In the genomic region with DNA sequence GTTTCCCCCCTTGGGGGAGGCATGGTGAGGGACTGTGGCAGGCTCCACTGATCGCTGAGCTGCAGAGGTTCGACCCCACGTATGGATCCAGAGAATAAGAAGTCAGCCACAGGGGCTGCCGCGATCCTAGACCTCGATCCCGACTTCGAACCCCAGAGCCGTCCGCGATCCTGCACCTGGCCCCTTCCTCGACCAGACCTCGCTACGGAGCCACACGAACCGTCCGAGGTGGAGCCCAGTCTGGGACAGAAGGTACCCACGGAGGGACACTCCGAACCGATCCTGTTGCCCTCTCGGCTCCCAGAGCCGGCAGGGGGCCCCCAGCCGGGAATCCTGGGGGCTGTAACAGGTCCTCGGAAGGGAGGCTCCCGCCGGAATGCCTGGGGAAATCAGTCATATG, we compare ENCODE assay signal across 8 mouse cellular contexts. TPM values are rescaled to one million over a fixed set of nuclear protein-coding genes. Genes with fewer than 3 reads are reported as not detected.
DNase-seq lines count a peak whose midpoint lies in the region; ATAC-seq and TF ChIP-seq lines count a peak whose summit lies in the region.

No protein-coding gene starts in this region.

- ATAC-seq in embryonic facial prominence, embryonic 15.5 days (ENCODE audit: insufficient number of reproducible peaks, low FRiP score, low TSS enrichment, low read depth), result 0 out of 2 replicates have a peak, but pooled peaks have one; percentile 20
- peak; percentile 45; the same call in 1 of the 2 replicates for ATAC-seq in intestine, embryonic 15.5 days
- ATAC-seq in midbrain, embryonic 12.5 days (ENCODE audit: low FRiP score, low read depth), result no peak; the same call in 1 of the 2 replicates

- TF ChIP-seq EP300 in CH12.LX (IDR thresholded peaks at IDR 0.05; ENCODE audit: low read length), result no peak

- peak overlapping the region; percentile 23 to 68 (median 56) for H3K4me3 ChIP-seq in CH12.LX (replicated peaks in 1 of 3; ENCODE audit: low read depth in 2 of 3, low read length in 2 of 3, poor library complexity in 1 of 3)
- H3K4me3 ChIP-seq in embryonic facial prominence, embryonic 15.5 days (replicated peaks), result peak overlapping the region; percentile 53
- H3K4me3 ChIP-seq in intestine, embryonic 15.5 days (replicated peaks), result peak overlapping the region; percentile 49
- peak overlapping the region; percentile 53 for H3K4me3 ChIP-seq in midbrain, embryonic 12.5 days

- H3K27me3 ChIP-seq in CH12.LX (replicated peaks), result no peaks in the 10 kb centered on the region
- H3K27me3 ChIP-seq in embryonic facial prominence, embryonic 15.5 days, result no peaks in the 10 kb centered on the region
- H3K27me3 ChIP-seq in intestine, embryonic 15.5 days (replicated peaks), result no peaks in the 10 kb centered on the region; the same call in 1 of the 2 replicates
- peaks cover 4% of the 10 kb centered on the region; the same call in 1 of the 2 replicates for H3K27me3 ChIP-seq in midbrain, embryonic 12.5 days

- peak overlapping the region; percentile 46 for H3K27ac ChIP-seq in CH12.LX (ENCODE audit: insufficient read depth, low read depth)
- H3K27ac ChIP-seq in embryonic facial prominence, embryonic 15.5 days (replicated peaks), result peak overlapping the region; percentile 80
- H3K27ac ChIP-seq in intestine, embryonic 15.5 days, result peak overlapping the region; percentile 58; the same call in 1 of the 2 replicates
- H3K27ac ChIP-seq in midbrain, embryonic 12.5 days (replicated peaks), result no peak overlapping the region

- H3K36me3 ChIP-seq in CH12.LX (replicated peaks in 1 of 2; ENCODE audit: control insufficient read depth in 1 of 2, insufficient read depth in 1 of 2, low read length in 1 of 2), result peaks cover 17 to 27% of the 10 kb centered on the region in 2 experiments
- peaks cover 5% of the 10 kb centered on the region; the same call in 1 of the 2 replicates for H3K36me3 ChIP-seq in embryonic facial prominence, embryonic 15.5 days
- H3K36me3 ChIP-seq in intestine, embryonic 15.5 days, result no peaks in the 10 kb centered on the region
- no peaks in the 10 kb centered on the region for H3K36me3 ChIP-seq in midbrain, embryonic 12.5 days

- TF ChIP-seq CTCF in CH12.LX (conservative IDR thresholded peaks at IDR 0.05 in 1 of 2, IDR thresholded peaks at IDR 0.05 in 1 of 2; ENCODE audit: low read depth in 2 of 2, low read length in 2 of 2), result no peak

- H3K79me2 ChIP-seq in CH12.LX (replicated peaks; ENCODE audit: control insufficient read depth, extremely low read depth, insufficient read depth, poor library complexity, severe bottlenecking), result no peaks in the 10 kb centered on the region

- 18% methylated on average over 26 of the region's 26 CpGs for WGBS in embryonic facial prominence, embryonic 15.5 days
- WGBS in intestine, embryonic 15.5 days, result 11% methylated on average over 26 of the region's 26 CpGs
- 28% methylated on average over 26 of the region's 26 CpGs for WGBS in midbrain, embryonic 12.5 days

- dilution Hi-C loops in CH12.LX (cut with MboI; ENCODE audit: extremely low pct_ligation_motif_present, extremely low pct_unique_long_range_greater_than_20kb, low sequenced_read_pairs), result no loop called here

- 0 out of 4 replicates have a peak, but pooled peaks cover 0 to 13% of the 10 kb centered on the region in 2 experiments for H3K4me1 ChIP-seq in CH12.LX (ENCODE audit: control insufficient read depth in 1 of 2, insufficient read depth in 2 of 2)
- H3K4me1 ChIP-seq in embryonic facial prominence, embryonic 15.5 days, result peaks cover 3% of the 10 kb centered on the region; the same call in 1 of the 2 replicates
- H3K4me1 ChIP-seq in intestine, embryonic 15.5 days (replicated peaks), result 0 out of 2 replicates have a peak, but pooled peaks cover 4% of the 10 kb centered on the region
- no peaks in the 10 kb centered on the region for H3K4me1 ChIP-seq in midbrain, embryonic 12.5 days

- in situ Hi-C loops in CH12.LX (cut with MboI; ENCODE audit: low pct_ligation_motif_present, low pct_unique_long_range_greater_than_20kb, low sequenced_read_pairs), result no loop called here

- no peak for TF ChIP-seq RAD21 in CH12.LX (IDR thresholded peaks at IDR 0.05; ENCODE audit: low read depth, low read length)

- H3K4me2 ChIP-seq in CH12.LX (ENCODE audit: insufficient read depth, low read depth, poor library complexity, severe bottlenecking), result peak overlapping the region; percentile 55
- peak overlapping the region; percentile 54 for H3K4me2 ChIP-seq in embryonic facial prominence, embryonic 15.5 days (replicated peaks)
- peak overlapping the region; percentile 72 for H3K4me2 ChIP-seq in intestine, embryonic 15.5 days (replicated peaks)
- peak overlapping the region; percentile 71 for H3K4me2 ChIP-seq in midbrain, embryonic 12.5 days (replicated peaks)

- H3K9ac ChIP-seq in CH12.LX (ENCODE audit: insufficient read depth, low read depth), result peak overlapping the region; percentile 80
- peak overlapping the region; percentile 33 for H3K9ac ChIP-seq in embryonic facial prominence, embryonic 15.5 days
- peak overlapping the region; percentile 50 for H3K9ac ChIP-seq in intestine, embryonic 15.5 days
- peak overlapping the region; percentile 52 for H3K9ac ChIP-seq in midbrain, embryonic 12.5 days (replicated peaks)

- peak; percentile 16 for DNase-seq in embryo, embryonic 10 days (ENCODE audit: low spot score)
- DNase-seq in embryo, embryonic 9.5 days (ENCODE audit: extremely low spot score), result no peak
- DNase-seq in CH12.LX (ENCODE audit: extremely low read depth), result no peak
- no peak for DNase-seq in layer of hippocampus, adult 8-10 months (ENCODE audit: low spot score in 2 of 2)
- no peak for DNase-seq in urinary bladder, postnatal 4 days (ENCODE audit: low spot score in 2 of 2)

- no peaks in the 10 kb centered on the region for H3K9me3 ChIP-seq in CH12.LX (replicated peaks; ENCODE audit: low read length)
- H3K9me3 ChIP-seq in embryonic facial prominence, embryonic 15.5 days (replicated peaks), result no peaks in the 10 kb centered on the region
- H3K9me3 ChIP-seq in intestine, embryonic 15.5 days, result no peaks in the 10 kb centered on the region
- no peaks in the 10 kb centered on the region for H3K9me3 ChIP-seq in midbrain, embryonic 12.5 days

- no peak for TF ChIP-seq POLR2A in CH12.LX (IDR thresholded peaks at IDR 0.05; ENCODE audit: low read depth, low read length)

TF ChIP-seq in CH12.LX, 34 proteins besides CTCF, POLR2A, EP300 and RAD21:
- peak; percentile 20; the same call in 1 of the 2 replicates for TF ChIP-seq CHD2 (IDR thresholded peaks at IDR 0.05; ENCODE audit: low read length)
- TF ChIP-seq ZC3H11A (IDR thresholded peaks at IDR 0.05; ENCODE audit: low read depth, low read length), result no peak

RNA-seq across cellular contexts. Expression of gene Foxo4, which starts 0.4 kb away (rescaled TPM):
- total RNA-seq in CH12.LX (2012; rRNA removed) (7.9 and 8.2 TPM in 2 replicates), CH12.LX (2014; rRNA removed) (7.4 and 9.0 TPM in 2 replicates)
- polyA plus RNA-seq in CH12.LX (2012; ENCODE audit: insufficient read length, low read depth), result 10.5 and 10.8 TPM in 2 replicates
- polyA plus RNA-seq in embryonic facial prominence, embryonic 15.5 days (2015; fragmentation: Nextera tagmentation; extraction: Ambion mirVana), result 3.4 and 4.4 TPM in 2 replicates
- polyA plus RNA-seq in intestine, embryonic 15.5 days (2015; fragmentation: Nextera tagmentation; extraction: Ambion mirVana), result 1.6 and 1.9 TPM in 2 replicates
- polyA plus RNA-seq in midbrain, embryonic 12.5 days (2016; fragmentation: Nextera tagmentation; extraction: Ambion mirVana), result 0.86 and 1.0 TPM in 2 replicates
- 10 to 100 TPM; 18.9 to 24.7 (median 22.3) TPM for total RNA-seq in layer of hippocampus, adult 8-10 months (2022)

RNA-seq across cellular contexts. Expression of gene Gm614, which starts 9.1 kb away (rescaled TPM):
- total RNA-seq in CH12.LX (2012; rRNA removed) (0.25 and 0.64 TPM in 2 replicates), CH12.LX (2014; rRNA removed) (1.2 and 1.3 TPM in 2 replicates)
- polyA plus RNA-seq in CH12.LX (2012; ENCODE audit: insufficient read length, low read depth), result 6.0 and 6.5 TPM in 2 replicates
- not detected in 2 replicates for polyA plus RNA-seq in embryonic facial prominence, embryonic 15.5 days (2015; fragmentation: Nextera tagmentation; extraction: Ambion mirVana)
- polyA plus RNA-seq in intestine, embryonic 15.5 days (2015; fragmentation: Nextera tagmentation; extraction: Ambion mirVana), result not detected in 2 replicates
- polyA plus RNA-seq in midbrain, embryonic 12.5 days (2016; fragmentation: Nextera tagmentation; extraction: Ambion mirVana), result not detected in 2 replicates
- not detected for total RNA-seq in layer of hippocampus, adult 8-10 months (2022)

RNA-seq across cellular contexts. Expression of gene Il2rg, which starts 13.3 kb away (rescaled TPM):
- 64.1 and 82.6 TPM in 2 replicates for total RNA-seq in CH12.LX (2012; rRNA removed)
- 80.3 and 88.0 TPM in 2 replicates for total RNA-seq in CH12.LX (2014; rRNA removed)
- polyA plus RNA-seq in CH12.LX (2012; ENCODE audit: insufficient read length, low read depth), result 261 and 294 TPM in 2 replicates
- 14.2 and 15.3 TPM in 2 replicates for polyA plus RNA-seq in embryonic facial prominence, embryonic 15.5 days (2015; fragmentation: Nextera tagmentation; extraction: Ambion mirVana)
- 12.5 and 12.8 TPM in 2 replicates for polyA plus RNA-seq in intestine, embryonic 15.5 days (2015; fragmentation: Nextera tagmentation; extraction: Ambion mirVana)
- polyA plus RNA-seq in midbrain, embryonic 12.5 days (2016; fragmentation: Nextera tagmentation; extraction: Ambion mirVana), result 3.1 and 4.1 TPM in 2 replicates
- total RNA-seq in layer of hippocampus, adult 8-10 months (2022), result 1 to 10 TPM in 2 of 4 experiments, under 1 TPM in 2; 0.37 to 1.6 (median 1.1) TPM

RNA-seq across cellular contexts. Expression of gene Gm20489, which starts 14.1 kb away (rescaled TPM):
- total RNA-seq in CH12.LX (2012; rRNA removed) (not detected in 2 replicates), CH12.LX (2014; rRNA removed) (not detected in 2 replicates)
- polyA plus RNA-seq in CH12.LX (2012; ENCODE audit: insufficient read length, low read depth), result 0.30 TPM in 1 of 2 replicates, not detected in the other
- polyA plus RNA-seq in embryonic facial prominence, embryonic 15.5 days (2015; fragmentation: Nextera tagmentation; extraction: Ambion mirVana), result not detected in 2 replicates
- polyA plus RNA-seq in intestine, embryonic 15.5 days (2015; fragmentation: Nextera tagmentation; extraction: Ambion mirVana), result not detected in 2 replicates
- polyA plus RNA-seq in midbrain, embryonic 12.5 days (2016; fragmentation: Nextera tagmentation; extraction: Ambion mirVana), result not detected in 2 replicates
- under 1 TPM in 1 of 4 experiments, not detected in 3; 0.27 TPM for total RNA-seq in layer of hippocampus, adult 8-10 months (2022)

RNA-seq across cellular contexts. Expression of gene Med12, which starts 19.1 kb away (rescaled TPM):
- total RNA-seq in CH12.LX (2012; rRNA removed) (35.7 and 40.3 TPM in 2 replicates), CH12.LX (2014; rRNA removed) (15.5 and 15.7 TPM in 2 replicates)
- 45.1 and 66.4 TPM in 2 replicates for polyA plus RNA-seq in CH12.LX (2012; ENCODE audit: insufficient read length, low read depth)
- 33.3 and 39.3 TPM in 2 replicates for polyA plus RNA-seq in embryonic facial prominence, embryonic 15.5 days (2015; fragmentation: Nextera tagmentation; extraction: Ambion mirVana)
- polyA plus RNA-seq in intestine, embryonic 15.5 days (2015; fragmentation: Nextera tagmentation; extraction: Ambion mirVana), result 22.8 and 25.3 TPM in 2 replicates
- 40.0 and 40.4 TPM in 2 replicates for polyA plus RNA-seq in midbrain, embryonic 12.5 days (2016; fragmentation: Nextera tagmentation; extraction: Ambion mirVana)
- 10 to 100 TPM; 28.1 to 37.8 (median 33.4) TPM for total RNA-seq in layer of hippocampus, adult 8-10 months (2022)

Comparison
In these comparisons a context has a peak if more than half of its experiments do, and no peak if none do; other contexts are left out.
1. RNA of gene Il2rg, which starts 13.3 kb away (polyA plus RNA-seq): 261 to 294 TPM in CH12.LX; 14.2 to 15.3 TPM in embryonic facial prominence, embryonic 15.5 days, 12.5 to 12.8 TPM in intestine, embryonic 15.5 days and 3.1 to 4.1 TPM in midbrain, embryonic 12.5 days; every median in the first group is over 10 times any median in the second.
2. Peak in every context shown above with its lines, with median percentiles within 50 percentile points of each other: H3K4me2 ChIP-seq, H3K4me3 ChIP-seq and H3K9ac ChIP-seq.